Mouse (Mus musculus) spleen, embryonic (tissue): Measurements from ENCODE around the gene Mapkapk2.

ENCODE experiments used
- CTCF ChIA-PET: fragments of 350-600 bp; sonication (Branson Sonifier 250); formaldehyde crosslinking; loops from one replicate; lab custom pipeline; 2022; lab: Charles Lee

Gene Mapkapk2

GRCm38 (mm10) chr1:131084289-131084688 is 13.3 kb downstream of the Mapkapk2 start:
- CTCF ChIA-PET = interaction anchor here (0.6 kb wide), 1 partner anchor 68 kb away, joined by 4 read pairs; no protein-coding TSS in a partner anchor

GRCm38 (mm10) chr1:131083609-131084008 is 14.0 kb downstream of the Mapkapk2 start:
- CTCF ChIA-PET = no interaction called here

DNA sequence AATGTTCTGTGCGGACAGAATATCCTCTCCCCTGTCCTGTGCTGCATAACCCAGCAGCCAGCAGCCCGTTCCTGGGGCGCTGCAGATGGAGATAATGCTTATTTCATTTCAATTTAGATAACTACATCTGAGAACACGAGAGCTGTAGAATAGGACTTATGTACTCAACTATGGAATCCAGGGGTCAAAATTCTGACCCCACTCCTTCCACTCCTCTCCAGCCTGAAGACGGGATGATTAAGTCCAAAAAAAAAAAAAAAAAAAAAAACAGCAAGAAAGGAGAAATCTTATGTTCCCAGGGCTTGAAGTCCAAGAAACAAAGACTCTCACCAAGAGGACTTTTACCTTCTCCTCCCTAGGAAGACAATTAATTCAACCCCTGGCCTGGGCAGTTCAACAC is 14.5 kb downstream of the Mapkapk2 start:
- CTCF ChIA-PET = interaction anchor here (0.6 kb wide), 1 partner anchor 238 kb away, joined by 9 read pairs; no protein-coding TSS in a partner anchor

DNA sequence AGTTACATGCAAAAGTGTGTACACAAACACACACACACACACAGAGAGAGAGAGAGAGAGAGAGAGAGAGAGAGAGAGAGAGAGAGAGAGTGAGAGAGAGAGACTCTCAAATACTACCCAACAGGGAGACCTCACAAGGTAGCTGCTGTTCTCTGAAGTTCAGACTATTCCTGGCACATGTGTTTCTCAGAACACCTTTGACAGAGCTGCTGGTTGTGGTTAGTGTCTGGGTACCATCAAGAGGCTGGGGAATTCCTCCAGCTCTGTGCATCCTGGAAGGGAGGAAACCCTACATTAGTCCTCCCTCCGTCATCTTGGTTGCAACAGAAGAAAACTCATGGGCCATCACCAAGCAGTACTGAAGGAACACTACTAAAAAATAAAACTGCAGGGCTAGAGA is 16.9 kb downstream of the Mapkapk2 start:
- CTCF ChIA-PET = interaction anchor here (0.6 to 0.7 kb wide), 2 partner anchors 21 to 421 kb away, joined by 7 to 13 read pairs; no protein-coding TSS in a partner anchor

GRCm38 (mm10) chr1:131079762-131080161 is 17.9 kb downstream of the Mapkapk2 start:
- CTCF ChIA-PET = interaction anchor here (0.6 kb wide), 1 partner anchor 20 kb away, joined by 13 read pairs; no protein-coding TSS in a partner anchor

DNA sequence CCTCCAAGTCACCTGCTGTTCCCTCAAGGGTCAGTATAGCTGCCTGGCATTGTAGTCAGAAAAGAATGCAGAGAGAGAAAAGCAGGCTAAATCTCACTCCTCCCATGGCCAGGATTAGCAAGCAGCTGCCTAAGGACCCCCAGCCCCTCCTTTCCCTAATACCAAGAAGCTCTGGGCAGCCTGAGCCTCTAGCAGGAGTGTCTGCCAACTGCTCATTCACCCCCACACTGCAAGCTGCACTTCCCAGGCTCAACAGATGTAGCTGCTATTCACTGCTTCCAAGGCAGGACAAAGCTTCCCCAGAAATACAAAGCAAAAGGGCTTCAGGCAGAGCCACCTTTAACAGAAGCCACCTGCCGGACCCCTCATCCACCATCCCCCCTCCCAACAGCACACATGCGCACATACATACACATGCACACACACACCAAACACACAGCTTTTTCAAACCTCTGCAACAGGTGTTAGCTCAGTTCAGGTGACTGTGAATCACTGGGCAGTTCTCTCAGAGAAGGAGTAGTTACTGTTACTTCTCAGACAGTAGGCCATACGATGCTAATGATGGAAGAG is 18.8 kb downstream of the Mapkapk2 start:
- CTCF ChIA-PET = interaction anchor here (0.5 kb wide), 1 partner anchor 47 kb away, joined by 7 read pairs; no protein-coding TSS in a partner anchor

DNA sequence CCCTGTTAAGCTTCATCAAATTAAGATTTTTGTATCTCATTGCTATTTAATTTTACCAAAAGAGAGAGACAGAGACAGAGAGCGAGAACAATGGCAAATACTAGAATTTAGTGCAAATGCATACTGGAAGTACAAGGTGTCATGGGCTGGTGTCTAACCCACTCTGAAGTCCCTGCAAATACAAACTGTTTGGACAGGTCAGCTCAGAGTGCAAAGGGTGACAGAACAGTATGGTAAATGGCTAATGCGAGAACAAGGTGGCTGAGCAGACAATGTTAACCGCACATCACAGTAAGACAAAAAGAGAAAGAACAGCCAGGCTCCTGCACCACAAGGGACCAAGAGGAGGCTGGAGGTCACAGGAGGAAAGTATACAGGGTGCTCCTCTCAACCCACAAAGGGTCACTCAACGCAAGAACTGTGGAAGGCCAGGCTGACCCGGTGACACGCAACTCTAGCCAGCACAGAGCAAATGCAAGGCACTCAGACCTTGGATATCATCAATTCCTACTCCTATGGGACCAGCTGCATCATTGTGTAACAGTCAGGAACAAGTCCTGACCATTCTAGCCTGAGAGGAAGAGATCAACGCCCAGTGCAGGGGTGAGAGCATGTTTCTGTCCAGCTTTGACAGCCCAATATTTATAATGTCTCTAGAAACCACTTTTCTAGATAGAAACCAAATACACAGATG is 22.4 kb downstream of the Mapkapk2 start:
- CTCF ChIA-PET = interaction anchor here (1.3 kb wide), 1 partner anchor 15 kb away, joined by 3 read pairs; no protein-coding TSS in a partner anchor

GRCm38 (mm10) chr1:131074524-131074938 is 23.1 kb downstream of the Mapkapk2 start:
- CTCF ChIA-PET = interaction anchor here (0.6 kb wide), 1 partner anchor 148 kb away, joined by 3 read pairs; no protein-coding TSS in a partner anchor

DNA sequence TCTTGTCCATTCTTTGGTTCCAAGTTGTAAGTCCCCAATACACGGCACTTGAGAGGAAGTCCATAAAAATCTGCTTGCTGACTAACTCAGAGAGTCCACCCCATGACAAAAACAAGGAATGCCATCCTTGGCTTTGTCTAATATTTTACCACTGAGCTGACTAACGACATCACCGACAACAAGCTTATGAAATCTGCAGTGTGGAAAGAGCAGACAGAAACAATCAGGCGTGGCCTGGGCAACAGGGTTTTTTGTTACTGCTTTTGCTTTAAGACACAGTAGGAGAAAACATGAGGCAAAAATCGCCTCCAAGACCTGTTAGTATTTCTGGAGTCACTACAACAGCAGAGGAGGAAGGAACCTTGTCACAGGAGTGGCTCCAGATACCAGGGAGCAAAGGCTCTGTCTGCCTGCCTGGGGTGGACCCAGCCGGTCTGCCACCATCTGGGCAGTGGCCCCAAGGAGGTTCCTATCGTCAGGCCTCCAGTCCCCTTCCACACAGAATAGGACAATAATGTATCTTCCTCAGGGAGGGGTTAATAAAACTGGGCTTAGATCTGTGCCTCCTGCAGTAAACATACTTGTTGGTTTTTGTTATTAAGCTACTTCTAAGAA is 25.1 kb downstream of the Mapkapk2 start:
- CTCF ChIA-PET = no interaction called here

- CTCF ChIA-PET = interaction anchor here (0.5 kb wide), 1 partner anchor 91 kb away, joined by 7 read pairs; no protein-coding TSS in a partner anchor
These were observed 28.6 kb downstream of the Mapkapk2 start for GRCm38 (mm10) chr1:131069010-131069409.

- CTCF ChIA-PET = no interaction called here
These were observed 29.5 kb downstream of the Mapkapk2 start for GRCm38 (mm10) chr1:131068011-131068727.

GRCm38 (mm10) chr1:131064202-131064601 is 33.4 kb downstream of the Mapkapk2 start:
- CTCF ChIA-PET = interaction anchor here (0.5 to 0.6 kb wide), 2 partner anchors 22 to 266 kb away, joined by 4 to 9 read pairs; no protein-coding TSS in a partner anchor

GRCm38 (mm10) chr1:131062821-131063220 is 34.8 kb downstream of the Mapkapk2 start:
- CTCF ChIA-PET = interaction anchor here (0.8 kb wide), 1 partner anchor 1104 kb away, joined by 3 read pairs; no protein-coding TSS in a partner anchor

DNA sequence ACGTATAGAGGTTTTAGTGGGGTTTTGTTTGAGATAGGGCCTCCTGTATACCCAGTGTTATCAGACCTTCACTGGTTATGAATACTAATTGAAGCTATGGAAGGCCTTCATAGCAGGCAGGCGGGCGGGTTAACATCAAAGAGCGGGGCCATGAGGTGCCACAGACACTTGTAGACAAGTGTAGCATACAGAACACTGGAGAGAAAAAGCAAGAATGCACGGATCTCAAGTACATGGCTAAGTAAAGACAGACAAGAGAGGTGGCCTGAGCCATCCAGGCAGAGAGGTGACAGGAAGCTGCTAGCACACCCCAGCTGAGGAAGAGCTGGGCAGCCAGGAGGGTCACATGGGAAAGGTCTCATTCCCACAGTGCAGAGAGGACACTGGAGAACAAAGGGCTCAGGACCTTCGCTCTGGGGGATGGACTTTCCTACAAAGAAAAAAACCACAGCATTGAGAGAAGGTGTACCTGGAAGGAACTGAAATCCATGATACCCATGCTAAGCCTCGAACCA is 35.8 kb downstream of the Mapkapk2 start:
- CTCF ChIA-PET = no interaction called here

DNA sequence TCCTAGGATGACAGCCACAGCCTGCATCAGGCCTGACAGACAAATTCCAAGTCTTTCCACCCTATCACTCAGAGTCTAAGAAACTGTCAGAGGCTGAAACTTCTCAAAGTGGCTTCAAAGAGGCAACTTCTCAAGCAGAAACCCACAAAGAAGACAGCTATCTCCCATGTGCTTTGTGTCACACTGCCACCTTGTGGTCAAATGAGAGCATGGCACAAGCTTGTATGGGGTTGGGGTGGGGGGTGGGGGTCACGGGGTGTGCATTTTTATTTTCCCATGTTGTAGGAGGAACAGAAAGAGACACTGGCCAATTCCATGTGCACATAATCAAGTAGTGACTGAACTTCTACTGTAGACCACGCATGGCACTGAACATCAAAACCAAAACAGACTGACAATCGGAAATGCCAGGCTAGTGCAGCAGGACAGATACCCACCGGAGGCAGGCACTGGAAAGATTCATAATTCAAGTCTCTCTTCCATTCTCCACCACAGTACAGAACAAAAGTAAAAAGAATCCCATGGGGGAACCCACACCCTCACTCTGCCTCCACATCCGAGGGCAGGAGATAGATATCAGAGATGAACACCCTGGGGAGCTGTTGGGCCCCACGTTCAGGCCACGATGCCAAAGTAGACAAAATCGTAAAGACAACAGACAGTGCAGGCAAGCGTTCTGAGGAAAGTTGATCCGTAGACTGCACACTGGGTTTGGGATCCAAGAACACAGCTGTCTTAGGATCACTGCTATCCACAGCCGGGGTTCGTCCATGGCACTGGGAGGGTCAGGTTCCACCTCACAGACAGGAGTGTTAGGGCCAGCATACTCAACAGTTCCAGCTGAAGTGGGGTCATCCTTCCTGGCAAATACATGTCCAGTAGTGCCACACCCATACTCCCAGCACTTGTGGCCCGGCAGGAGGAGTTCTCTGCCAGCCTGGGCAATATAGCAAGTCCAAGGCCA is 37.1 kb downstream of the Mapkapk2 start:
- CTCF ChIA-PET = interaction anchor here (0.6 to 1.1 kb wide), 5 partner anchors 20 to 404 kb away, joined by 3 to 13 read pairs (median 9); no protein-coding TSS in a partner anchor

DNA sequence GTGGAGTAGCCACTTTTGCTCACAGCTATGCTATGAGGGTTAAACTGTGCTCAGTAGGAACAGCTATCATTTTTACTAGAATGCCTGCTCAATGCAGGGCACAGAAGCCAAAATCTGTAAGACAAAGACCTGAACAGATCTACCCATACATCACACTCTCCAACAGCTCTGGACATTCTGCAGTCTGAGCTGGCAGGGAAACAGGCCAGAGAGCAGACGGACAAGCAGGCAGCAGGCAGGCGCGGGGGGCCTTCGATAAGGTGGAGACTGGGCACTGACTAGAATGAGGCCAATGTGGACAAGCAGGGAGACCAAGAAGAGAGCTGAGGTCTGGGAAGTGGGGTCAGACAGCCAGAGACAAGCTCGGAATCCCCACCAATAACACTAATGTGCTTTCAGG is 37.8 kb downstream of the Mapkapk2 start:
- CTCF ChIA-PET = interaction anchor here (0.5 to 1.1 kb wide), 5 partner anchors 20 to 212 kb away, joined by 3 to 13 read pairs (median 4); no protein-coding TSS in a partner anchor

DNA sequence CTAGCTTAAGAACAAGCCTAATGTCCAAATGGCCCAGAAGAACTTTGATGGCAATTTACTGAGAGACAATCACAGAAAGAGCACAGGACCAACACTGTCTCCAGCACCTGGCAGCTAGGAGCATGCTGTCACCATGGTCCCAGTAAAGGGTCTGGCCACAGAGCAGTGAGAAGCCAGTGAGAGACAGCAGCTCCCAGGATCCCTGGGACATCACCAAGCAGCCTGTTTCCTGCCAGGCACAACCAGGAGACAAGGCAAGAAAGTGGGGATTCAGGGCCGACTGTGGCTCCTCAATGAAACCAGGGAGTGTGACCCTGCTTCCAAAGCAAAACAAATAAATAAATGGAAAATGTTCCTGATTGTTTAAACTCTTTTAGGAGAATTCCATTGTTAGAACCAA is 38.2 kb downstream of the Mapkapk2 start:
- CTCF ChIA-PET = interaction anchor here (0.5 to 1.1 kb wide), 3 partner anchors 24 to 242 kb away, joined by 3 to 8 read pairs (median 4); no protein-coding TSS in a partner anchor

DNA sequence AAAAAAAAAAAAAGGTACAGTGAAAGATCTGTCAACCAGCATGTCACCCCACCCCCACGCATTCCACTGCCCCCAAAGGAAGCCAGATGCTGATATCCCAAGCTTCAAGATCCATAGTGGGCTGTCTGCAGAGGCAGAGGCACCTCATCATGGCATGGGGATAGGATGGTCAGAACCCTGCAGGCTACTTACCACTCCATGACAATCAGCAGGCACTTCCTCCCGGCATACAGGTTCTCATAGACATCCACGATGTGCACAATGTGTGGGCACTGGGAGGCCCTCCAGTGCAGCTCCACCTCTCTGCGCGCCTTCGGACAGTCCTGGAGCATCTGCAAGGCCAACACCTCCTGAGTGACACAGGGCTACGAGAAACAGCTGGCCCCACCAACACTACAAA is 39.2 kb downstream of the Mapkapk2 start:
- CTCF ChIA-PET = interaction anchor here (0.6 to 0.7 kb wide), 4 partner anchors 19 to 1259 kb away, joined by 3 to 4 read pairs (median 3); no protein-coding TSS in a partner anchor

DNA sequence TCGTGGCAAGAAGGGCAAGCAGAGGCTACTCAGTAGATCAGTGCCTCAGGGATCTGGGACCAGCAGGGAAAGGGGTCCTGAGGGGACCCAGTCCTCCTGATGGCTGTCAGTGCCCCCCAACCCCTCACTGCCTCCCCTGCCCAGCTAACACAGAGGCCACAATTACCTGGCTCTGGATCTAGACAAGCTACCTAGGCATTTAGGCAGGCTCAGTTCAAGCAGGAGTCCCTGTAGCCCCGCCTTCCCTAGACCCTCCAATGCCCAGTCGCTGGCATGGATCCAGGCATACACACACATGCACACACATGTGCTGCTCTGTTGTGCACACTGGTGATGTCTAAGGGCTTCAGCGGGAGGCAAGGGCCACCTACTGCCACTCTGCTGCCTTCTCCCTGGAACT is 43.4 kb downstream of the Mapkapk2 start:
- CTCF ChIA-PET = no interaction called here
